ENCODE assay signal across 10 mouse cellular contexts in the genomic region with DNA sequence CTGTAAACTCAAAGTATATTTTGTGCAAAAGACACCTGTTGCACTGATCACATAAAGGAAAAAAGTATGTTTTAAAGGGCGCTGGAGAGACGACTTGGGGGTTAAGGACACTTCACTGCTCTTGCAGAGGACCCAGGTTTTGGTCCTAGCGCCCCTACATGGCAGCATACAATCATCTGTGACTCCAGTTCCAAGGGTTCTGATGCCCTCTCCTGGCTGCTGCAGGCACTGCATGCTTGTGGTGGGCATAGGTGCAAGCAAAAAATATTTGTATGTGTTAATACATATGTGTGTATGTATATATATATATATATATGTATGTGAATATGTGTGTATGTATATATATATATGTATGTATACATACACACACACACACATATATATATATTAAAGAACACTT.
A peak's percentile ranks its signal among the peaks of the same experiment; 100 is the strongest.
DNase-seq lines count a peak whose midpoint lies in the region; ATAC-seq and TF ChIP-seq lines count a peak whose summit lies in the region.
"Had no signal": no experiment of that assay in that cellular context is flagged by ENCODE, and none has a peak within 500 bp of the region (broad histone marks: within the 10 kb centered on the region; RNA-seq: fewer than 3 reads in every experiment).

No protein-coding gene starts in this region.

- no peak overlapping the region for H3K4me3 ChIP-seq in lung, adult 2 months (replicated peaks; ENCODE audit: extremely low read depth, low read depth, low read length)
- H3K4me3 ChIP-seq: heart, embryonic 10.5 days; hindbrain, embryonic 12.5 days; liver, embryonic 13.5 days had no signal

- DNase-seq in heart, postnatal 4 days = peak; percentile 17
- no peak for DNase-seq in heart, adult 9 months (ENCODE audit: low spot score in 2 of 2)
- no peak for DNase-seq in lung, adult 2 months
- DNase-seq in lung, postnatal 25 days (ENCODE audit: low spot score) = no peak
- peak; percentile 36 for DNase-seq in 416B (ENCODE audit: low read depth)
- peak; percentile 64 for DNase-seq in R1 (ENCODE audit: low read depth, low spot score)
- DNase-seq: liver, embryonic 13.5 days had no signal

- no peak for ATAC-seq in erythroid progenitor cell, adult 5-6 weeks (replicated peaks; ENCODE audit: low FRiP score, poor library complexity, severe bottlenecking)

- peak; percentile 38; the same call in 1 of the 2 replicates for TF ChIP-seq CTCF in lung, adult 2 months (IDR thresholded peaks at IDR 0.05; ENCODE audit: insufficient read depth, low read length)

- no peak for TF ChIP-seq POLR2A in lung, adult 2 months (IDR thresholded peaks at IDR 0.05; ENCODE audit: borderline replicate concordance, extremely low read depth, low read depth, low read length)

- H3K4me1 ChIP-seq in lung, adult 2 months (ENCODE audit: control insufficient read depth, insufficient read depth, low read length) = no peaks in the 10 kb centered on the region
- H3K4me1 ChIP-seq: liver, embryonic 13.5 days had no signal

- over 99% methylated on average over 3 of the region's 3 CpGs for WGBS in lung, adult 2 months

Comparison
In these comparisons a context has a peak if more than half of its experiments do, and no peak if none do; other contexts are left out.
1. DNase-seq: peak in heart, postnatal 4 days (single experiment), 416B (single experiment) and R1 (single experiment); none in heart, adult 9 months (0 of 2), lung, adult 2 months (single experiment) and lung, postnatal 25 days (single experiment).